Comparison of ENCODE assay signal across 8 mouse cellular contexts in genomic region chr17:25918037-25918750, GRCm38 (mm10). TPM values are rescaled to one million over a fixed set of nuclear protein-coding genes. Genes with fewer than 3 reads are reported as not detected.
DNase-seq lines count a peak whose midpoint lies in the region; ATAC-seq and TF ChIP-seq lines count a peak whose summit lies in the region.

No protein-coding gene starts in this region.

- no peaks in the 10 kb centered on the region for H3K9me3 ChIP-seq in heart, embryonic 11.5 days (replicated peaks; ENCODE audit: control insufficient read depth, low read length)
- no peaks in the 10 kb centered on the region for H3K9me3 ChIP-seq in ES-Bruce4 (replicated peaks; ENCODE audit: control insufficient read depth, insufficient read depth, low read length, poor library complexity, severe bottlenecking)
- H3K9me3 ChIP-seq in forebrain, embryonic 16.5 days (ENCODE audit: control insufficient read depth, low read length) = no peaks in the 10 kb centered on the region
- no peaks in the 10 kb centered on the region for H3K9me3 ChIP-seq in liver, postnatal 0 days (ENCODE audit: low read length)

- no peak for TF ChIP-seq CTCF in ES-Bruce4 (IDR thresholded peaks at IDR 0.05; ENCODE audit: low read depth, low read length)
- TF ChIP-seq CTCF in liver, postnatal 0 days (IDR thresholded peaks at IDR 0.05; ENCODE audit: low read depth) = no peak

- no peak for TF ChIP-seq EP300 in ES-Bruce4 (IDR thresholded peaks at IDR 0.05; ENCODE audit: insufficient read depth, low read depth, low read length)
- TF ChIP-seq EP300 in liver, postnatal 0 days (IDR thresholded peaks at IDR 0.05; ENCODE audit: low read depth) = no peak

- 70% methylated on average over 9 of the region's 9 CpGs for WGBS in heart, embryonic 11.5 days (ENCODE audit: insufficient replicate concordance)
- WGBS in forebrain, embryonic 16.5 days = 90% methylated on average over 9 of the region's 9 CpGs
- 79% methylated on average over 9 of the region's 9 CpGs for WGBS in liver, postnatal 0 days (ENCODE audit: insufficient replicate concordance)

- no peak overlapping the region for H3K27ac ChIP-seq in heart, embryonic 11.5 days (ENCODE audit: low read depth, low read length)
- H3K27ac ChIP-seq in ES-Bruce4 (ENCODE audit: insufficient read depth, low read length) = no peak overlapping the region
- H3K27ac ChIP-seq in forebrain, embryonic 16.5 days (ENCODE audit: low read length) = no peak overlapping the region
- H3K27ac ChIP-seq in liver, postnatal 0 days (ENCODE audit: low read depth) = no peak overlapping the region

- no peak for ATAC-seq in heart, embryonic 11.5 days (replicated peaks; ENCODE audit: insufficient number of reproducible peaks, low FRiP score, low TSS enrichment)
- ATAC-seq in forebrain, embryonic 16.5 days = no peak
- no peak for ATAC-seq in liver, postnatal 0 days

- 0 out of 2 replicates have a peak, but pooled peaks cover 3% of the 10 kb centered on the region for H3K36me3 ChIP-seq in heart, embryonic 11.5 days (ENCODE audit: control insufficient read depth, insufficient read depth, low read length)
- no peaks in the 10 kb centered on the region for H3K36me3 ChIP-seq in ES-Bruce4 (ENCODE audit: control insufficient read depth, insufficient read depth, low read length, poor library complexity, severe bottlenecking)
- H3K36me3 ChIP-seq in forebrain, embryonic 16.5 days (ENCODE audit: control insufficient read depth, insufficient read depth) = no peaks in the 10 kb centered on the region
- H3K36me3 ChIP-seq in liver, postnatal 0 days (replicated peaks; ENCODE audit: insufficient read depth, low read length) = no peaks in the 10 kb centered on the region

- peak overlapping the region; percentile 92 for H3K9ac ChIP-seq in heart, embryonic 11.5 days (ENCODE audit: low read depth, low read length)
- peak overlapping the region; percentile 73 for H3K9ac ChIP-seq in ES-Bruce4 (ENCODE audit: low read depth, poor library complexity, severe bottlenecking)
- H3K9ac ChIP-seq in forebrain, embryonic 16.5 days (replicated peaks; ENCODE audit: low read depth, low read length) = peak overlapping the region; percentile 84
- H3K9ac ChIP-seq in liver, postnatal 0 days (replicated peaks) = peak overlapping the region; percentile 81

- peak overlapping the region; percentile 95 for H3K4me3 ChIP-seq in heart, embryonic 11.5 days (ENCODE audit: low read depth, low read length)
- H3K4me3 ChIP-seq in ES-Bruce4 (ENCODE audit: low read depth, low read length) = peak overlapping the region; percentile 97
- H3K4me3 ChIP-seq in forebrain, embryonic 16.5 days (replicated peaks; ENCODE audit: low read length) = peak overlapping the region; percentile 99
- H3K4me3 ChIP-seq in liver, postnatal 0 days (ENCODE audit: low read depth, low read length) = peak overlapping the region; percentile 79

- peak overlapping the region; percentile 97 for H3K4me2 ChIP-seq in heart, embryonic 11.5 days
- H3K4me2 ChIP-seq in forebrain, embryonic 16.5 days (ENCODE audit: low read length) = peak overlapping the region; percentile 88
- peak overlapping the region; percentile 97 for H3K4me2 ChIP-seq in liver, postnatal 0 days (ENCODE audit: low read depth, low read length)

- TF ChIP-seq POLR2A in ES-Bruce4 (IDR thresholded peaks at IDR 0.05; ENCODE audit: insufficient read depth, low read length) = no peak

- peaks cover 29% of the 10 kb centered on the region for H3K4me1 ChIP-seq in heart, embryonic 11.5 days (ENCODE audit: control insufficient read depth, insufficient read depth, low read length)
- no peaks in the 10 kb centered on the region for H3K4me1 ChIP-seq in ES-Bruce4 (ENCODE audit: control insufficient read depth, insufficient read depth, low read length)
- peaks cover 23% of the 10 kb centered on the region for H3K4me1 ChIP-seq in forebrain, embryonic 16.5 days (replicated peaks; ENCODE audit: control insufficient read depth, insufficient read depth, low read length)
- peaks cover 42% of the 10 kb centered on the region for H3K4me1 ChIP-seq in liver, postnatal 0 days (ENCODE audit: insufficient read depth)

- no peaks in the 10 kb centered on the region for H3K27me3 ChIP-seq in heart, embryonic 11.5 days (ENCODE audit: control insufficient read depth, insufficient read depth, low read length)
- H3K27me3 ChIP-seq in ES-Bruce4 (ENCODE audit: control insufficient read depth, insufficient read depth, low read length, poor library complexity, severe bottlenecking) = no peaks in the 10 kb centered on the region
- H3K27me3 ChIP-seq in forebrain, embryonic 16.5 days (replicated peaks; ENCODE audit: control insufficient read depth, insufficient read depth, low read length) = no peaks in the 10 kb centered on the region
- no peaks in the 10 kb centered on the region for H3K27me3 ChIP-seq in liver, postnatal 0 days (ENCODE audit: insufficient read depth, low read length)

- DNase-seq in heart, adult 18-20 months = no peak
- DNase-seq in liver, postnatal 0 days = no peak
- no peak for DNase-seq in frontal cortex, adult 2 months (ENCODE audit: extremely low spot score in 1 of 2, low spot score in 1 of 2)
- DNase-seq in gastrocnemius, adult 8-10 months (ENCODE audit: low spot score in 2 of 2) = no peak
- DNase-seq in left cerebral cortex, adult 8-10 months (ENCODE audit: low spot score in 2 of 2) = no peak

RNA-seq across cellular contexts. Expression of gene Rab40c, which starts 1.3 kb away (rescaled TPM):
- polyA plus RNA-seq in heart, embryonic 11.5 days (2014; fragmentation: Nextera tagmentation; extraction: Ambion mirVana) = 11.0 and 11.7 TPM in 2 replicates
- total RNA-seq in heart, adult 18-20 months (2021) = 10 to 100 TPM; 14.5 to 15.3 TPM
- 21.3 and 22.7 TPM in 2 replicates for polyA plus RNA-seq in ES-Bruce4 (2011; ENCODE audit: insufficient read depth, insufficient read length, low read depth, missing spikeins)
- polyA plus RNA-seq in forebrain, embryonic 16.5 days (2015; fragmentation: Nextera tagmentation; extraction: Ambion mirVana) = 56.6 and 59.2 TPM in 2 replicates
- polyA plus RNA-seq in liver, postnatal 0 days (2015; fragmentation: Nextera tagmentation; extraction: Ambion mirVana) = 6.5 and 7.3 TPM in 2 replicates
- polyA plus RNA-seq in frontal cortex, adult 2 months (2012; rRNA removed) = 63.6 and 75.2 TPM in 2 replicates
- 10 to 100 TPM in 3 of 4 experiments, 1 to 10 TPM in 1; 7.9 to 13.3 (median 12.7) TPM for total RNA-seq in gastrocnemius, adult 8-10 months (2022)
- total RNA-seq in left cerebral cortex, adult 8-10 months (2022) = 10 to 100 TPM; 39.7 to 46.1 (median 45.1) TPM

RNA-seq across cellular contexts. Expression of gene Pigq, which starts 26.5 kb away (rescaled TPM):
- polyA plus RNA-seq in heart, embryonic 11.5 days (2014; fragmentation: Nextera tagmentation; extraction: Ambion mirVana) = 71.2 and 77.1 TPM in 2 replicates
- total RNA-seq in heart, adult 18-20 months (2021) = 10 to 100 TPM; 37.8 to 43.4 TPM
- polyA plus RNA-seq in ES-Bruce4 (2011; ENCODE audit: insufficient read depth, insufficient read length, low read depth, missing spikeins) = 61.8 and 62.8 TPM in 2 replicates
- polyA plus RNA-seq in forebrain, embryonic 16.5 days (2015; fragmentation: Nextera tagmentation; extraction: Ambion mirVana) = 56.3 and 61.2 TPM in 2 replicates
- polyA plus RNA-seq in liver, postnatal 0 days (2015; fragmentation: Nextera tagmentation; extraction: Ambion mirVana) = 56.0 and 58.7 TPM in 2 replicates
- 141 and 146 TPM in 2 replicates for polyA plus RNA-seq in frontal cortex, adult 2 months (2012; rRNA removed)
- 10 to 100 TPM; 18.1 to 21.0 (median 18.8) TPM for total RNA-seq in gastrocnemius, adult 8-10 months (2022)
- total RNA-seq in left cerebral cortex, adult 8-10 months (2022) = 100 to 1,000 TPM; 104 to 113 (median 104) TPM

RNA-seq across cellular contexts. Expression of gene Nhlrc4, which starts 26.6 kb away (rescaled TPM):
- polyA plus RNA-seq in heart, embryonic 11.5 days (2014; fragmentation: Nextera tagmentation; extraction: Ambion mirVana) = 0.34 and 0.42 TPM in 2 replicates
- under 1 TPM in 1 of 2 experiments, not detected in 1; 0.21 TPM for total RNA-seq in heart, adult 18-20 months (2021)
- polyA plus RNA-seq in ES-Bruce4 (2011; ENCODE audit: insufficient read depth, insufficient read length, low read depth, missing spikeins) = 1.2 TPM in 1 of 2 replicates, not detected in the other
- polyA plus RNA-seq in forebrain, embryonic 16.5 days (2015; fragmentation: Nextera tagmentation; extraction: Ambion mirVana) = not detected in 2 replicates
- 2.0 and 3.8 TPM in 2 replicates for polyA plus RNA-seq in liver, postnatal 0 days (2015; fragmentation: Nextera tagmentation; extraction: Ambion mirVana)
- polyA plus RNA-seq in frontal cortex, adult 2 months (2012; rRNA removed) = 0.30 and 1.0 TPM in 2 replicates
- not detected for total RNA-seq in gastrocnemius, adult 8-10 months (2022)
- total RNA-seq in left cerebral cortex, adult 8-10 months (2022) = under 1 TPM; 0.41 to 0.74 (median 0.48) TPM

RNA-seq across cellular contexts. Expression of gene A930017K11Rik, which starts 34.2 kb away (rescaled TPM):
- 0.14 and 0.25 TPM in 2 replicates for polyA plus RNA-seq in heart, embryonic 11.5 days (2014; fragmentation: Nextera tagmentation; extraction: Ambion mirVana)
- under 1 TPM; 0.32 to 0.57 TPM for total RNA-seq in heart, adult 18-20 months (2021)
- not detected in 2 replicates for polyA plus RNA-seq in ES-Bruce4 (2011; ENCODE audit: insufficient read depth, insufficient read length, low read depth, missing spikeins)
- polyA plus RNA-seq in forebrain, embryonic 16.5 days (2015; fragmentation: Nextera tagmentation; extraction: Ambion mirVana) = 0.21 TPM in 1 of 2 replicates, not detected in the other
- polyA plus RNA-seq in liver, postnatal 0 days (2015; fragmentation: Nextera tagmentation; extraction: Ambion mirVana) = not detected in 2 replicates
- polyA plus RNA-seq in frontal cortex, adult 2 months (2012; rRNA removed) = 0.40 and 0.54 TPM in 2 replicates
- total RNA-seq in gastrocnemius, adult 8-10 months (2022) = not detected
- 1 to 10 TPM in 3 of 4 experiments, under 1 TPM in 1; 0.63 to 1.8 (median 1.4) TPM for total RNA-seq in left cerebral cortex, adult 8-10 months (2022)

RNA-seq across cellular contexts. Expression of gene Wfikkn1, which starts 37.5 kb away (rescaled TPM):
- 0.17 and 0.47 TPM in 2 replicates for polyA plus RNA-seq in heart, embryonic 11.5 days (2014; fragmentation: Nextera tagmentation; extraction: Ambion mirVana)
- total RNA-seq in heart, adult 18-20 months (2021) = under 1 TPM; 0.21 to 0.50 TPM
- 0.37 and 0.69 TPM in 2 replicates for polyA plus RNA-seq in ES-Bruce4 (2011; ENCODE audit: insufficient read depth, insufficient read length, low read depth, missing spikeins)
- polyA plus RNA-seq in forebrain, embryonic 16.5 days (2015; fragmentation: Nextera tagmentation; extraction: Ambion mirVana) = 0.25 and 0.52 TPM in 2 replicates
- polyA plus RNA-seq in liver, postnatal 0 days (2015; fragmentation: Nextera tagmentation; extraction: Ambion mirVana) = 0.33 and 0.54 TPM in 2 replicates
- polyA plus RNA-seq in frontal cortex, adult 2 months (2012; rRNA removed) = 0.61 and 0.64 TPM in 2 replicates
- under 1 TPM; 0.15 to 0.62 (median 0.38) TPM for total RNA-seq in gastrocnemius, adult 8-10 months (2022)
- total RNA-seq in left cerebral cortex, adult 8-10 months (2022) = 1 to 10 TPM; 1.4 to 3.2 (median 1.5) TPM
